Mouse (Mus musculus) thymus, adult 18-20 months (tissue): ENCODE data around the gene Krt13.

Source experiments
- DNase-seq, 2 experiments: peaks; one replicate each; pipeline ENCODE4 v3.0.0; 2022; ENCODE audit warnings: mixed read lengths in 2 of 2

The Krt13 gene

DNA sequence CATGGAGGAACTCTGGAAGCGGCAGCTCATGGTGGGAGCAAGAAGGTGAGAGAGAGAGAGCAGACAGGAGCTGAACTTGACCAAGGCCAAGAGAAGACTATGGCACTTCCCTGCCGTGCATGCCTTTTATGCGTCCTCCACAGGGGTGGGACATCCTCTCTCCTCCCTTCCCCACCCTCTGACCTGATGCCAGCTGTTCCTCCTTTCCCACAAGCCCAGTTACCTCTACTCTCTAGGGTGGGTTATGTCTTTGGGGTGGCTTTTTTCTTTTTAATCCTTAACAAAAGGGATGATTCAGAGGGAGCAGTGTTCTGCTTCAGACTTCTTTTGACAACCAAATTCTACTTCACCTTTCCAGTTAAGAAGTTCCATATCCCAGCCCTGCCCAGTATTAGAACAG lies at the start of gene Krt13:
Gene Krt13, minus strand, starts transcription at position 101 of the 400 bp plus-strand sequence.
- no peak for DNase-seq

DNA sequence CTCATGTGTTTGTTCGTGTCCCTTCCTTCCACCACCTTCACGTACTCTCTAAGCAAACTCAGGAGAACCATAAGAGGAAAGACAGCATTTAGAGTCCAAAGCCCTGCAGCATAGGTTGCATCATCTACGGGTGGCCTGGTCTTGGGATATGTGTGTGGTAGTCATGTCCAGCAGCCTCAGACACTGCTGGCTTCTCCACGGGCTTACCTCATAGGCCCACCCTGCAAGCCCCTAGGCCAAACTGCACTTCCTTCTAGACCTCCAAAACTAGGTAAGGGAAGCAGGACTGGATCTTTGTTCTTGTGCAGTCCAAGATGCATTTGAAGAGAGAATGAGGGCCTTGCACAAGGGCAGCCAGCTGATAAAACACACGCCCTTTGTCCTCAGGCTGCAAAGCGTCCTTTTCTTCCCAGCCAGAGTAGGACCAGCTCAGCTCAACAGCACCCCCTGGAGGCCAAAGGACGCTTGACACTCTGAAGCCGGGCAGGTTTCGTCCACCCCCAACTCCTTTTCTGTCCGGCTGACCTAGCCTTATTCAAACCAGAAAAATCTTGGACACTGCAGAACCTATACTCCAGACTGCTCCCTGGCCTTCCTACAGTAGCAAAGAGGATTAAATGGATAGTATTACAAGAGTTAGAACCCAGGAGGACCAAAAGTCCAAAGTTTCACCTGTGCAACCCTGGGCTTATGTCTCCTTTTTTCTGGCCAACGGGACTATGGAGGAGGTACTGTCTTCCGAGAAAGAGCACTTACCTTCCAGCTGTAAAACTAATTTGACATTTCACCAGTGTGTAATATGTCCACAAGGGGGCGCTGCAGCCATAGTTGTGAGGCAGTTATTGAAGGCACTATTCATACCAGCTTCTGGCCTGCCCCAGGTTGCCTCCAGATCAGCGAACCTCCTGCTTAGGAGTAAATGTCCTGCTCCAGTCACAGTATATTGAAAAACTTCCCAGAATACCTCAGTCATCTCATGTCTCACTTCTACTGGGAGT lies 47.7 kb upstream of the Krt13 start:
- DNase-seq, result no peak

DNA sequence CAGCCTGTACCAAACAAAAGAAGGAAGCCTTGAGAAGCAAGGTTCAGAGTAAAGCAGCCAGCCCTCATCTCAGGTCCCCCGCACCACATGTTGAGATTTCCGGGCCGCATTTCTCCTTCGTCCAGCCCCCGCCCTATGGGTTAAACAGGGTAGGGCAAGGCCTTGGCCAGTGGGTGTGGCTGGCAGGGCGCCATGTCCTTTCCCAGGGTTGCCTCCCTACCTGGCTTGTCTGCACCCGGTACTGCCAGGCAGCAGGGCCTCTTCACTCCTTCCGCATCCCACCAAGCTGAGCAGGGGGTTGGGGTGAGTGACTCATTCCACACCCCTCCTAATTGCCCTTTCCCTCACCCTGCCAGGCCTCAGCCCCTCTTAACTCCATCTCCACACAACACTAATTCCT lies 46.7 kb upstream of the Krt13 start:
- no peak for DNase-seq

DNA sequence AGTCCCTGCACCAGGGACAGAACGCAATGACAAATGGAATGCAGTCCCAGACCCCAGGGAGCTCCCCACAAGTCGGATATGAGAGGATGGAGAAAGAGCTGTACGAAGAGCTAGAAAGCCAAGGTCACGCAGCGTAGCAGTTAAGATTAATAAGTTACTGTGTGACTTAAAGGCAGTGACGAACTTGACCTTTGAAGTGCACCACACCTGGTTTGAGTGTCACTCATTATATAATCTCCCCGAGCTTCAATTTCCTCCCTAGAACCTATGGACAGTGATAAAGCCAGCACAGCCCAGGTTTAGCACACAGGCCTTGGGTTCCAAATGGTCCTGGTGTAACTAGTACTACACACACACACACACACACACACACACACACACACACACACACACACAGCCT lies 43.0 kb upstream of the Krt13 start:
- no peak for DNase-seq

DNA sequence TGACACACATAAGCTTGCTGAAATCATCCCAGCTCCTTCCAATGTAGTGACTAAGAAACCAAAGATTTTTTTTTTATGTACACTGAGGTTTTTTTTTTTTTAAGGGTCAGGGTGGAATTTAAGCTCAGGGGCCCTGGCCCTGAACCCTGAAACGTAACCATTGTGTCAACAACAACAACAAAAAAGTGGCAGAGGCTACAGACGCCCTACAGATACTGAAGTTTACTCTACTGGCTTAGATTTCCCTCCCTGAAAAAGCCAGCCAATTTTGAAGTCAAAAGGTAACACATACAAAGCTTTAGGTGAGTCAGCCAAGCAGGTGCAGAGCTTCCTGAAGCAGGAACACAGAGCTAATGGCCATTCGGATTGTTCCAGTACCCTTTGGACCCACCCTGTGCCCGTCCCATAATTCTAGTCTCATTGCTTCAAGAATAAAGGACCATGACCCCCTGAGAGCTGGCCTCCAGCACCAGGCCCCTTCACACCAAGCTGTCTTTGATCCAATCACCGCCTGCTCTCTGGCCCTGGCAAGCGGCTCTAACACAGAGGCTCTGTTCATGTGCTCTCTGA lies 36.6 kb upstream of the Krt13 start:
- DNase-seq, result no peak

DNA sequence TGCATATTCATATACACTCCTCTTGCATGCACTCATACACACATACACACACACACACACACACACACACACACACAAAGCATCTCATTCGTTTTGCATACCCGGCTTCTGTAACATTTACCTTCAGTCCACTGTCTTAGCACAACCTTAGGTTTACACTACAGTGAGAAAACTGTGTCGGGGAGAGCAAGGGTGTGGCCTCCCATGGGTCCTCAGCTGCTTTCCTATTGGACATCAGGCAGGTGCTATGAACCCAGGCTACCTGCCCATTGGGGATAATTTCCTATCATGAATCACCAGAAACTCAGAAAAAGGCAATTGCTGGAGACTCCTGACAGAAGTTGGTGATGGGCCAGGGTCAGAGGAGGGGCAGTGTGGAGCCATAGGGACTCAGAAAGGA lies 36.0 kb upstream of the Krt13 start:
- DNase-seq, result no peak

DNA sequence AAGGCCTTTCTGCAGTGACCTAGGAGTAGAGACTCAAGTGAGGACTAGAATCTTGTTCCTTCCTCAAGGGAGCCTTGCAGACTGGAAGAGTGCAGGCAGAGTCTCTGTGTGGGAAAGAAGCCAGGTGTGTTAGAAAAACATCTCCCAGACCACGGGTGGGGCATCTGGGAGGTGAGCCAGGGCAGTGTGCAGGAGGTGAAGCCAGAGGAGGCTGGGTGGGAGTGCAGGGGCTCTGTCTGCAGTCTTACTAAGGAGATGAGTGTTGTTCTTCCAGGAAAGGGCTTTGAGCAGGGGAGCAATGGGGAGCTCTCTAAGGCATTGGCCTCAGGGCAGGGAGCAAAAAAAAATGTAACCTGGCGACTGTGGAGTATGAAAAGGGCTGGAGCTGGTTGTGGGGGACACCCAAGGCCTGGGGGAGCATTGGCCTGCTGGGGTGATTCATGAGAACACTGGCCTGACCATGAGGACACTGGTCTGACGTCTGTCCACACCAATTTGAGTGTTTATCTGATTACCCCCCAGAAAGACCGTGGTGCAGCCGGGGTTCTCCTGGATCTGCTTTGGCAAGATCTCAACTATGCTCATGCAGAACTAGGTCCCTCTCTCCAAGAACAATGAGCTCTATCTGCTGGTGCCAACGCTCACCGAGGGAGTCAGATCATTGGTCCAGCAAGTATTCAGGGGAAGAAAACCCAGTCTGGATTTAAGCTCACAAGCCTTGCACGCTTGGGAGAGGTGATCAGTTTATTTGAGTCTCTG lies 34.3 kb upstream of the Krt13 start:
- no peak for DNase-seq

DNA sequence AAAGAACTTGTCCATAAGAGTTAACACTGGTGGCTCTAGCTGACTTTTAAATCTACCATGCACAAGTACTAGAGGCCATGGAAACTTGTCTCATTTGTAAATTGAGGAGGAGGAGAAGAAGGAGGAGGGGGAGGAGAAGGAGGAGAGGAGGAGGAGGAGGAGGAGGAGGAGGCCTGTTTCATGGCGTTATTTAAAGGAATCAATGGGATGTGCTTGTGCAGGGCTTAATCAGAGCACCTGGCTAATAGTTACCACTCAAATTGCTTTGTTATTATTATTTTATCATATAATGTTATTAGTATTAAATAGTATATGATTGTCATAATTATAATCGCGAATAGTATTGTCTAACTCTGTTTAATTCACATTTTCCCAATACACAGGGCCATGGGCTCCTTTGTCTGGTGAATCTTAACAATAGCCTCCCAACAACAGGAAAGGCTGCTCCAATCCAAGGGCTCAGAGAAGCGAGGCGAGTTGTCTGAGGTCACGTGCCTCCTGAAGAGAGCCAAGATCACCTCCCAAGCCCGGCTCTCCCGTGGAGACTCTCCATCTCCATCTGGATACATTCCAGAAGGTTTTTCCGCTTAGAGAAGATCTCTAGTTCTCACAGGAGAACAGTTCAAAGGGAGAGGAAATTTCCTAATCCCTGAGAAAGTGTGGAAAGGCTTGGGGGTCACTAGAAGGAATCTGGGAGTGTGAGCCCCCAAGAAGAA lies 27.4 kb upstream of the Krt13 start, which contains the start of gene Krt19:
Gene Krt19, minus strand, starts transcription at position 51 of the 716 bp plus-strand sequence.
- no peak for DNase-seq

DNA sequence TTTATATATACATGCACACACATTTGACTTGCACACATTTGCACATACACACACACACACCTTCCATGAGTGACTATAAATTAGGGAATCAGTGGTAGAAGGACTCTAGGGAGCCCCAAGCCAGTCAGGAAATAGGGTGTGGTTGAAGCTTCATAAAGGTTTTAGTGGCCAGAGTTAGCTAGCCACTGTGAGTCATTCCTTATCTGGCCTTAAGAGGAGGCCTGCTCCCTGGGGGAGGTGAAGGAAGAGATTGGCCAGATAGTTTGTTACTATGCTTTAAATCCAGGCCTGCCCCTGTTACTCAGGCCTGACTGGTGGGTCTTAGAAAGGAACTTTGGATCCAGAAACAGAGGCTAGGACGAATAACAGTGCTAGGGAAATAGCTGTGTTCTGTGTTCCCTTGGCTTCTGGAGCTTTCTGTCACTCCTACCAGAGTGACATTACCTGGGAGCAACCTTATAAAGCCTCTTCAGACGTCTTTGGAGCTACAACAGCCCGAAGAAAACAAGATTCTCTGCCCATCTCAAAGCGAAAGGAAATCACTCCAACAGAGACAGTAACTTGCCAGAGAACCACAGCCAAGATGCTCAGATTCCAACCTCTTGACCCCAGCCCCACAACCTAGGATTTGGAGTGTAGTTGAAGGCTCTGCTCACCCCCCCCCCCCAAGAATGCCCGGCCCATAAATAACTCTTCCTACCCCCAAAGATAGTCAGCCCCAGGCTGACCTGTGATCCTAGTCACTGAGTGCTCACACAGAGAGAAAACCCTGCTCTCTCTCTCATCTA lies 26.4 kb upstream of the Krt13 start:
- DNase-seq, result no peak

DNA sequence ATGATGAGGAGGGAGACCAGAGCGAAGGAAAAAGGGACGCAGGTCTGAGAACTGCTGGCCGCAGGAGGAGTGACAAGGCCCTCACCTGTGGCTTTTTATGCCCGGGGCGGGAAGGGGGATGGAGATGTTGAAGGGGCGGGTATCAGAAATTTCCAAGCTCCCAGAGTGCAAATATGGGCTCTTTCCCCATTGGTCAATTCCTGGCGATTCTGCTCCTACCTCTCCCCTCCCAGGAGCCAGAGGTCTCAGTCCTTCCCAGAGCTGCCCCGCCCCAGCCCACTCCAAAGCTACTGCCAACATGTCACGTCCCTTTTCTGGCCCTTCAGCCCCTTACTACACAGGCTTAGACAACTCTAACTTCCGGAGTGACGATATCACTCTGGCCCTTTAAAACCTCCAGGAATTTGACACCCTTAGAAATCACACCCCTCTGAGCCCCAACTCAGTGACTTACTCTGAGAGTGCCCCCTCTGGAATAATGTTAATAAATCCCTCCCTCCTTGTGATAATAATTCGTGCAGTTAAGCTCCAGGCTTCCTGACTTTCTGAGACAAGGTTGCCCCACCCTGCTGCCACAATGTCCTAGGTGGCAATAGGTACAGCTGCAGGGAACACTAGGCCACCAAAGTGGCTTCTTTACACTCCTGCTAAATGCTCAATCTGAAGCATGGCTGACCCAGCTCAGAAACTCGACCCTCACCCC lies 24.6 kb upstream of the Krt13 start:
- DNase-seq, result no peak

DNA sequence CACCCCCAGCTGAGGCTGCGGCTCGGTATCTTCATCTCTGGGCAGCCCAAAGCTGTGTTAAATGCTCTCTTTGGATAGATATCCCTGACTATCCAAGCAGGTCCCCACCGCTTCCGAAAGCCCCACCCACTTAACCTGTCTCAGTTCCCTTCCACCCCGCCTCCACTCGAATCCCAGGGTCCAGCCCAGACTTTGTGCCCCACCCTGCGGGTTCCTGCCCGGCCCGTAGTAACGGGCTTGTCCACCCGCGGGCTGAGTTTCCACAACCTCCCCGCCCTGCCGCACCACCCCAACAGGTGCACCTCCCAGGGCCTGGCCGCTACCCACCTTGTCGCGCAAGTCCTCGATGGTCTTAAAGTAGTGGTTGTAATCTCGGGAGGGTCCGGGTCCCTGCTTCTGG lies 23.7 kb upstream of the Krt13 start:
- DNase-seq, result no peak

DNA sequence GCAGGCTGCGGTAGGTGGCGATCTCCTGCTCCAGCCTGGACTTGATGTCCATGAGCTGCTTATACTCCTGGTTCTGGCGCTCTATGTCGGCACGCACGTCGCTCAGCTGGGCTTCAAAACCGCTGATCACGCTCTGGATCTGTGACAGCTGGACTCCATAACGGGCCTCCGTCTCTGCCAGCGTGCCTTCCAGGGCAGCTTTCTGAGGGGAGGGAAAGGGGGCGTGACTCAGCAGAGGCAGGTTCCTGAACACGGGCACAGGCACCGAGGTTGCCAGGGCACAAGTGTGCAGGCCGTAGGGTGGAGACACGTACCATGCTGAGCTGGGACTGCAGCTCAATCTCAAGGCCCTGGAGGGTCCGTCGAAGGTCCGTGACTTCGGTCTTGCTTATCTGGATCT lies 19.6 kb upstream of the Krt13 start:
- no peak for DNase-seq

DNA sequence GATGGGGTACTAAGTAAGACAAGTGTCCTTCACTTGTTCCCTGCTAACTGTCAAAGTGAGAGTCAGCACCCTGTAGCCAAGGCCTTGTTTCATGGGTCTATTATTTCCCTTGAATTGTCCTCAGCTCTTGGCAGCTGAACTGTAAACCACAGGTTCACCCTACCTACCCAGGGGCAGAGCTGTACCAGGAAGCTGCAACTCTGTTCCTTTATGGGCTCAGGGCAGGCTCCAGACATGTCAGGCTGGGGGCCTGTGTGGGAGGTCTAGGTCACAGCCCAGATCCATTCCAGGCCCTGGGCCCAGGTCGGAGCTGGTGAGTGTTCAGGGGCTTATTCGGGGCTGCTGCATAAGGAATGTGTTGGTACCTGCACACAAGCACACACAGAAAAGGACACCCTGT lies 18.0 kb upstream of the Krt13 start:
- no peak for DNase-seq

DNA sequence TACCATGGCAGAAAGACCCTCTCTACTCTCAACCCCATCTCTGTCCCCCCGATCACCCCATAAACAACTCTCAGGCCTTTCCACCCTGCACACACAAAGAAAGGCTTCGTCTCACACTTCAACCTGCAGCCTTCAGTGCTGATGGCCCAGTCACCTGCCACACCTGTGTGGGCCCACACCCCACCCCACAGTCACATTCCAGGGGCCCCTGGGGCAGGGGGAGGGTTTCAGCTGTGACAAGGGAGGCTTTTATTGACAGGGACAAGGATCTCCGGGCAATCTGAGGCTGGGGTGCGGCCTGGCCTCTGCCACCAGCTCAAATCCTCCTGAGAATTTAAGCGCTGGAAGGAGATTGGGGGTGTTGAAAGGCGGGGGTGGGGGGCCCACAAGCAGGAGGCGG lies 17.4 kb upstream of the Krt13 start:
- no peak for DNase-seq

DNA sequence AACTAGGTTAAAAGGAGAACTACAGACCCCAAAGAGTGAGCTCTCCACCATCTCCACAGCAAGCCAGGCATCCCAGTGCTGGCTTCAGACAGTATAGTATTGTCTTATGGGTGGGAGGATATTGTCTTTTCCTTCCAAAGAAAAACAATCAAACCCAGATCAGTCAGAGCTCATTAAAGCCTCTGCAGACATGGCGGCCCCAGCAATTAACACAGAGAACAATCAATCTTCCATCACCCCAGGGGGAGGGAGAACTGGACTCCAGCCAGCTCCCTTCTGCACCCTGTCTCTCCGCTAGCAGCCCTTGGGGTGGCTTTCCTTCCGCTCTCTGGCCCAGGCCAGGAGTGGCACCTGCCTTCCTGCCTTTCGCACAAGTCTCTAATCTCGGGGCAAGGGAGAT lies 16.3 kb upstream of the Krt13 start:
- no peak for DNase-seq

DNA sequence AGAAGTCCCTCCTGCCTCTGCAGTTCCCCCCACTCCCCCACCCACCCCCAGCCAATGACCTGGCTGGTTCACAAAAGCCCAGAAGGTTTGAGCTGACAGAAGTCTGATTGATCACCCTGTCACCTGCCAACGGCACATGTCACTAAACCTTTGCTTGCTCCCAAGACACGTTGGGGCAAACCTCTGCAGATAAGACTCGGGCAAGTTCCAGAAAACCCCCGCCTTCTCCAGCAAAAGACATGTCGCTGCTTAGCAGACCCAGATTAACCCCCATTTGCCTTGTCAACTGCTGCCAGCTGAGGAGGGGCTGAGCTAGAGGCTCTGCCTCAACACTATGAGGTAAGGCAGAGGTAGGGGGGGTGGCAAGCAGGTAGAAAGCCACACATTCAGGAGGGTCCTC lies 15.2 kb upstream of the Krt13 start:
- no peak for DNase-seq

DNA sequence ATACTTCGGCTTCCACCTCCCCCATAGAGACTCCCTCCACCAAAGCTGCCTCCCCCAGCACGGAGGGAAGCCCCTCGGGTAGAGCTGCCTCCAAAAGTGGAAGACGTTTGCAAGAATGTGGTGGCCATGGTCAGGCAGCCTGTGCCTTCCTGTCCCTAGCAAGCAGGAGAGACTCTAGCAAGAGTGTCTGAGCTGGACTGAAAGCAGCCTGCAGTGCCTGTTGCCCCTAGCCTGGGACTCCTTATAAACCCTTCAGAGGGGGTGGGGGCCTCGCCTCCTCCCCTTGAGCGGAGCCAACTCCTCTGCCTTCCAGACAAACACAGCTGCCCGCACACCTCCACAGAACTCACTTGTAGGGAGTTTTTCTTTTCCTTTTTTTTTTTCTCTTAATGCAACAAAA lies 14.4 kb upstream of the Krt13 start, which contains the start of gene Krt15:
Gene Krt15, minus strand, starts transcription at position 198 of the 400 bp plus-strand sequence.
- DNase-seq, result no peak

DNA sequence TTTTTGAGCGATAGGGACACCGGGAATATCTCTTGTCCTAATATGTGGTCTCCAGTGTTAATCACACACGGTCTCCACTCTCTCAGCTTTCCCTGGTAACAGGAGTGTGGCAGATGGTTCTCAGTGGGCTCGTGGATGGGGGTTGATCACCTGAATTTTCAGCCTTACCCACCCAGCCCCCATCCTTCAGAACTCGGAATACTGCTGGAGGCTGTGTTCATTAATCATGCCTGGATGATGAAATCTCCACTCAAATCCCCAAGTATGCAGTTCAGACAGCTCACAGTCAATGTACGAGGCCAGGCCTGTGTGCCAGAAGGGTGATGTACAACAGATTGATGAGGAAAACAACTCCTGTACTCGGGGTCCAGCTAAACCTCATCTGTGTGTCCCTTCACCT lies 3.5 kb upstream of the Krt13 start:
- no peak for DNase-seq

DNA sequence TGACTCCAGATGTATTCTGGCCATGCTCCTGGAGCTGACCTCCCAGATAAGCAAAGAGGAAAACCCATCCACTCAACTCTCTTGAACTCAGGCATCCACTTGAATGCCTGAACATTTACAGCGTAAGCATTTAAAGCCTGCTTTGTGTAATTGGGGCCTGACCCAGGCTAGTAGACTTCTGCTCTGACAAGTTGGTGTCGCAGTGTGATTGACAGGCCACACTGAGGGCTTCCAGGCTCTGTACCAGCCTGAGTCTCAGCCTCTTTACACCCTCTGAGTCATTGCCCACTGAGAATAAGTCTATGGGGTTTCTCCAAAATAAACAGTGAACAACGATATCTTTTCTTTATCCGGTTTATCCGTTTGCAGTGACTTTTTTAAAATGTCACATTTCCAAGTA lies 1.0 kb downstream of the Krt13 start:
- DNase-seq, result no peak

DNA sequence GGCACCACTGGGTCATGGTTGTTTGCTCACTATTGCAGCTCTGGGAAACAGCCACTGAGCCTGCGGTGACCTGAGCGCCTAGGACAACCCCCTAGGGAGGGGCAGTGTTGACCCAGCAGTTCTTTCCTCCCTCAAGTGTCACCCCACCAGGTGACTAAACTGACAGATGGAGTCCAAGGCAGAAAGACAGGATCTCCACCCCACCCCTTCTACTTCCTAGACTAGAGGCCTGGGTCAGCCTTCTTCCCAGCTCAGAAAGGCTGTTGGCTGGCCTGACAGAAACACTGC lies 7.7 kb downstream of the Krt13 start:
- no peak for DNase-seq

DNA sequence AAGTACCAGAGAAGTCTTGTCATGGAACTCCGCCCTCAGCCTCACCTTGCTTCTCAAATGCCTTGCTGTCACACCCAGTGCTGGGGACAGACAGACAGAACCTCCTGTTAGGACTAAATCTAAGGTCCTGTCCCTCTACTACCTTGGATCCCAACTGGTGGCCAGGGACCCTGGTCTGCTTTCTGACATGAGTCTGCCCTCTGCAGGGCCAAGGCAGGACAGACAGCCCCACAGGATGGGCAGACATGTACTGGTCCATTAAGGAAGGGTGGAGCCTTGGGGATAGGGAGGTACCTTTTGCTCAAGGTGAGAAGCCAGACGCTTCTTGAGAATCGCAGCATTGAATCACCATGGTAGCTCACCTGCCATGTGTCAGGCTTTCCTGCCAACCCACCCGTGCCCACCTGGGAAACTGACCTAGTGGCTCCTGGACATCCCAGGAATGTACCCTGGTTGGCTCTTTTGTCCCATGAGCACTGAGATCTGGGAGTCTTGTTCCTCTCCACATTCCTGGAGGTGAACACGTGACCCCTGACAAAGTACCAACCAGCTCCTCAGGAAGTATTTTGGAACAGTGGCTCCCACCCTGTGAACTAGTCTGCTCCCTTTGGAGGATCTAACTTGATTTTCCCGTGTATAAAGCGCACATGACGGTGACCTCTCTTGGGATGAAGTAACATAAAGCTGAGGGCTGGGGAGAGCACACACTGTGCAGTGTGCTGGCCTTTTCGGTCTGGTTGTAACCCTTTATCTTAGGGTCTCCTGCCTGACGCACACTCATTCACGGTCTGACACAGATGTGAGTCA lies 8.2 kb downstream of the Krt13 start:
- no peak for DNase-seq
